Mouse (Mus musculus): Measurements from ENCODE around the gene Olfr975. TPM values are rescaled to one million over a fixed set of nuclear protein-coding genes. Genes with fewer than 3 reads are reported as not detected.

The Olfr975 gene
- polyA plus RNA-seq, 1 experiment from 2014 or later: not detected

Other genes starting within 250 kb of the Olfr975 start
- gene Olfr149, start 244.9 kb downstream of the Olfr975 start, polyA plus RNA-seq (2015; fragmentation: Nextera tagmentation; extraction: Ambion mirVana): not detected in 2 replicates
- gene Olfr965, start 240.7 kb downstream of the Olfr975 start, polyA plus RNA-seq (2015; fragmentation: Nextera tagmentation; extraction: Ambion mirVana): not detected in 2 replicates
- not detected in 2 replicates for gene Olfr150, start 221.1 kb downstream of the Olfr975 start, polyA plus RNA-seq (2015; fragmentation: Nextera tagmentation; extraction: Ambion mirVana)
- not detected in 2 replicates for gene Olfr967, start 205.8 kb downstream of the Olfr975 start, polyA plus RNA-seq (2015; fragmentation: Nextera tagmentation; extraction: Ambion mirVana)
- not detected in 2 replicates for gene Olfr968, start 168.8 kb downstream of the Olfr975 start, polyA plus RNA-seq (2015; fragmentation: Nextera tagmentation; extraction: Ambion mirVana)
- gene Olfr969, start 161.1 kb downstream of the Olfr975 start, polyA plus RNA-seq (2015; fragmentation: Nextera tagmentation; extraction: Ambion mirVana): not detected in 2 replicates
- not detected in 2 replicates for gene Olfr970, start 143.2 kb downstream of the Olfr975 start, polyA plus RNA-seq (2015; fragmentation: Nextera tagmentation; extraction: Ambion mirVana)
- gene Olfr971, start 115.2 kb downstream of the Olfr975 start, polyA plus RNA-seq (2015; fragmentation: Nextera tagmentation; extraction: Ambion mirVana): not detected in 2 replicates
- not detected in 2 replicates for gene Olfr972, start 85.6 kb downstream of the Olfr975 start, polyA plus RNA-seq (2015; fragmentation: Nextera tagmentation; extraction: Ambion mirVana)
- gene Olfr229, start 44.7 kb downstream of the Olfr975 start, polyA plus RNA-seq (2015; fragmentation: Nextera tagmentation; extraction: Ambion mirVana): not detected in 2 replicates
- not detected in 2 replicates for gene Olfr974, start 14.5 kb downstream of the Olfr975 start, polyA plus RNA-seq (2015; fragmentation: Nextera tagmentation; extraction: Ambion mirVana)
- gene Olfr976, start 9.1 kb upstream of the Olfr975 start, polyA plus RNA-seq (2015; fragmentation: Nextera tagmentation; extraction: Ambion mirVana): not detected in 2 replicates
- gene Olfr978, start 40.1 kb upstream of the Olfr975 start, polyA plus RNA-seq (2015; fragmentation: Nextera tagmentation; extraction: Ambion mirVana): not detected in 2 replicates
- gene Olfr979, start 51.4 kb upstream of the Olfr975 start, polyA plus RNA-seq (2015; fragmentation: Nextera tagmentation; extraction: Ambion mirVana): not detected in 2 replicates
- gene Olfr980, start 57.5 kb upstream of the Olfr975 start, polyA plus RNA-seq (2015; fragmentation: Nextera tagmentation; extraction: Ambion mirVana): not detected in 2 replicates
- gene Olfr981, start 69.4 kb upstream of the Olfr975 start, polyA plus RNA-seq (2015; fragmentation: Nextera tagmentation; extraction: Ambion mirVana): not detected in 2 replicates
- not detected in 2 replicates for gene Olfr982, start 121.8 kb upstream of the Olfr975 start, polyA plus RNA-seq (2015; fragmentation: Nextera tagmentation; extraction: Ambion mirVana)
- not detected in 2 replicates for gene Olfr983, start 141.5 kb upstream of the Olfr975 start, polyA plus RNA-seq (2015; fragmentation: Nextera tagmentation; extraction: Ambion mirVana)
- not detected in 2 replicates for gene Olfr984, start 162.2 kb upstream of the Olfr975 start, polyA plus RNA-seq (2015; fragmentation: Nextera tagmentation; extraction: Ambion mirVana)
- not detected in 2 replicates for gene Olfr985, start 178.1 kb upstream of the Olfr975 start, polyA plus RNA-seq (2015; fragmentation: Nextera tagmentation; extraction: Ambion mirVana)
- gene Tmem225, start 196.1 kb upstream of the Olfr975 start, polyA plus RNA-seq (2015; fragmentation: Nextera tagmentation; extraction: Ambion mirVana): not detected in 2 replicates
- gene Olfr986, start 228.9 kb upstream of the Olfr975 start, polyA plus RNA-seq (2015; fragmentation: Nextera tagmentation; extraction: Ambion mirVana): 0.08 and 0.11 TPM in 2 replicates
- gene Zfp202, start 240.3 kb upstream of the Olfr975 start, polyA plus RNA-seq (2015; fragmentation: Nextera tagmentation; extraction: Ambion mirVana): 13.1 and 13.7 TPM in 2 replicates